Mouse (Mus musculus) olfactory bulb, adult 2 months (tissue): ENCODE data around the gene Hist1h3d.
"Not testable (repeated sequence)": the region's sequence is repeated elsewhere in the genome, so short reads cannot be mapped to it uniquely, and the experiment has no call there.

ENCODE experiments used
- CTCF ChIP-seq: fragments of 200-500 bp; IDR thresholded peaks from 2 replicates; pipeline ENCODE4 v1.5.1; 2012; ENCODE audit warnings: low read depth, mild to moderate bottlenecking, low read length, moderate library complexity; ENCODE audit not compliant: insufficient read depth
- POLR2A ChIP-seq: fragments of 200-500 bp; IDR thresholded peaks from 2 replicates; pipeline ENCODE4 v1.6.1; 2012; ENCODE audit warnings: mild to moderate bottlenecking, low read depth, low read length, moderate library complexity; ENCODE audit not compliant: insufficient read depth

DNA sequence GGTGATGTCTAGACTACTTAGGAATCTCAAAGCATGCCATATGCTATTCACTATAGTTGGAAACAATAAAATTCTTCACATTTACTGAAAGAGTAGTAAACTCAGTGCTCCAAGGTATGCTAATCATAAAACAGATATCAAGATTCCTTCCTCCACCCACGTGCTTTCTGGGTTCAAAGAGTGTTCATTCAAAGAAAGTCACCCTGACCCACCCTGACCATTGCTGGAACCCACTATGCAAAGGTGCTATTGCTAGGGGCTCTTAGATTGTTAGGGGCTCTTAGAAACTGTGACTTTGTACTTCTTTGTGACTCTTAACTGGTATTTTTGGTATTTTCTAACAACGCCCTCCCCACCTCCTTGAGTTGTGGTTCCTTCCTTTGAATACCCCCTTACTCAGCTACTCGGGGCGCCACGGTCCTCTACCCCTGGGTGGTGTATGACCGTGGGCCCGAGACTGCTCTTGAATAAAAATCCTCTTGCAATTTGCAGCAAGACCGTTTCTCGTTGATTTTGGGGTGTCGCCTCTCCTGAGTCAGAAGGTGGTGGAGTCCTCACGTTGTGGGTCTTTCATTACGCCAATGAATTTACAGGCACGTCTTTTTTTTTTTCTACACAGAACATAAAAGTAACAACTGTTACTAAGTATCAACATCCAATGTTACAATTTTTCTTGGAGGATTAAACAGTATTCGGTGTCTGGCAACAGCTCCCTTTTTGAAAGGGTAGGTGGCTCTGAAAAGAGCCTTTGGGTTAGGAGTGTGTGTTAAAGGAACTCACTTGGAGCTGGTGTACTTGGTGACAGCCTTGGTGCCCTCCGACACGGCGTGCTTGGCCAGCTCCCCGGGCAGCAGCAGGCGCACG lies 2.3 kb upstream of the Hist1h3d start:
- TF ChIP-seq CTCF, POLR2A: not testable (repeated sequence)
